Mouse (Mus musculus) testis, adult 2 months (tissue): ENCODE measurements at regions not wholly inside any gene's neighbourhood (a gene's known extent, or its start where the extent isn't known, plus 50 kb on each side); places are given as distances from the start of the nearest gene placed in this dataset.

Experiments used
- CTCF ChIP-seq: fragments of 200-500 bp; IDR thresholded peaks from 2 replicates; pipeline ENCODE4 v1.5.1; 2012; ENCODE audit warnings: low read depth, mild to moderate bottlenecking, inconsistent platforms, low read length, moderate library complexity; ENCODE audit not compliant: control insufficient read depth, insufficient read depth, insufficient replicate concordance
- POLR2A ChIP-seq: fragments of 200-500 bp; IDR thresholded peaks from 2 replicates; pipeline ENCODE4 v1.6.1; 2012; ENCODE audit warnings: low read depth, mild to moderate bottlenecking, inconsistent platforms, low read length, moderate library complexity; ENCODE audit not compliant: control insufficient read depth

DNA sequence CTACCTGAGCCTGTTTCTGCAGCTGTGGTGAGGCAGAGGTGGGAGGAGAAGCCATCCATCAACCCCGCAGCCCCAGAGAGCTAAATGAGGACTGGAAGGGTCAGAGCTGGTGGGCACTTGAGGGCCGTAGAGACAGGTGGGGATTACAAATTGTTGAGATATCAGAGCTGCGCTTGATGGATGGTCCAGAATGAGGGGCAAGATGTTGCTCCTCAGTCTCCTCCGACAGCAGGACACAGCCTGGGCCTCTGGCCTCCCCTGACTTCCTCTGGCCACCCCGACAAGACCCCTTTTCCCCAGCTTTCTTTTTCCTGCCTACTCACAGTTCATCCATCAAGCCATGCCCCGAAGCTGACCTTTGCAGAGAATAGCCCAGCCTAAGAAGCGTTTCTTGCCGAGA lies 142.0 kb upstream of the Zfp703 start:
- TF ChIP-seq CTCF (no peak), POLR2A (no peak)
